17 mouse cellular contexts compared by ENCODE assay signal in the genomic region with DNA sequence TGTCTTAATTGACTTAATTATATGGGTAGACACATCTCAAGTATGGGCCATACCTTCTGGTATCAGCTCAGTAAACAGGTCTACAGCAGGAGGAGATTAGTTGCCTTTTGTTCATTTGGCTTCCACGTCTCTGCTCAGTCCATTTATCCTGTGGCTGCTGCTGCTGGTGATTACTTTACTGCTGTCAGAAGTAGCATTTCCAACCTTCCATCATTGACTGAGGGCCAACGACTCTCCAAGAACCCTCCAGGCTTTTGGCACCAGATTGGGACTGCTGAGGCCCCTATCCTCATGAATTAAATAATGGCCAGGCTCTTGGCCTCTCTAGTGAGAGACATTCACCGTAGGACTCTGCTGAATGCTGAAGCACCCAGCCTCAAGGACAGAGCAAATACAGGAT.
DNase-seq lines count a peak whose midpoint lies in the region; ATAC-seq and TF ChIP-seq lines count a peak whose summit lies in the region.
"Had no signal": no experiment of that assay in that cellular context is flagged by ENCODE, and none has a peak within 500 bp of the region (broad histone marks: within the 10 kb centered on the region; RNA-seq: fewer than 3 reads in every experiment).

No protein-coding gene starts in this region.

- intact Hi-C loops in left cerebral cortex, postnatal 4 days (cut with DNase I): no loop called here

- H3K9me3 ChIP-seq in forebrain, postnatal 0 days (ENCODE audit: low read length): no peaks in the 10 kb centered on the region
- no peaks in the 10 kb centered on the region for H3K9me3 ChIP-seq in hindbrain, embryonic 13.5 days
- no peaks in the 10 kb centered on the region for H3K9me3 ChIP-seq in midbrain, embryonic 15.5 days
- H3K9me3 ChIP-seq: heart, embryonic 10.5 days had no signal

- no peak for TF ChIP-seq CTCF in forebrain, postnatal 0 days (IDR thresholded peaks at IDR 0.05; ENCODE audit: low read depth)

- DNase-seq in left cerebral cortex, postnatal 4 days: peak; percentile 82
- DNase-seq in left cerebral cortex, adult 11 months (ENCODE audit: low spot score): no peak
- peak; percentile 17 for DNase-seq in forebrain, postnatal 0 days
- DNase-seq in testis, postnatal 10 days (ENCODE audit: low spot score): no peak
- DNase-seq in kidney, postnatal 4 days: no peak
- DNase-seq: adrenal gland, adult 2 months; embryo, embryonic 11 days; kidney, adult 2 months; kidney, postnatal 14 days; liver, postnatal 0 days; lung, postnatal 14 days; right cerebral cortex, postnatal 4 days had no signal

- H3K4me1 ChIP-seq in forebrain, postnatal 0 days (ENCODE audit: insufficient read depth): no peaks in the 10 kb centered on the region
- H3K4me1 ChIP-seq in hindbrain, embryonic 13.5 days (replicated peaks): no peaks in the 10 kb centered on the region
- no peaks in the 10 kb centered on the region for H3K4me1 ChIP-seq in midbrain, embryonic 15.5 days
- H3K4me1 ChIP-seq: heart, embryonic 10.5 days; megakaryocyte, embryonic 14.5 days had no signal

- H3K4me2 ChIP-seq in forebrain, postnatal 0 days (ENCODE audit: low read depth): no peak overlapping the region
- no peak overlapping the region for H3K4me2 ChIP-seq in hindbrain, embryonic 13.5 days
- no peak overlapping the region for H3K4me2 ChIP-seq in midbrain, embryonic 15.5 days

- no peak overlapping the region for H3K9ac ChIP-seq in forebrain, postnatal 0 days
- no peak overlapping the region for H3K9ac ChIP-seq in hindbrain, embryonic 13.5 days
- H3K9ac ChIP-seq in midbrain, embryonic 15.5 days: no peak overlapping the region
- H3K9ac ChIP-seq: liver, postnatal 0 days had no signal

- 23% methylated on average over 3 of the region's 3 CpGs for whole genome bisulfite sequencing in forebrain, postnatal 0 days
- 47% methylated on average over 3 of the region's 3 CpGs for WGBS in hindbrain, embryonic 13.5 days
- 31% methylated on average over 3 of the region's 3 CpGs for WGBS in midbrain, embryonic 15.5 days

- H3K36me3 ChIP-seq in forebrain, postnatal 0 days (ENCODE audit: insufficient read depth): no peaks in the 10 kb centered on the region
- no peaks in the 10 kb centered on the region for H3K36me3 ChIP-seq in hindbrain, embryonic 13.5 days
- H3K36me3 ChIP-seq in midbrain, embryonic 15.5 days (replicated peaks): no peaks in the 10 kb centered on the region
- H3K36me3 ChIP-seq: heart, embryonic 10.5 days had no signal

- no peak for ATAC-seq in forebrain, postnatal 0 days
- ATAC-seq in hindbrain, embryonic 13.5 days (ENCODE audit: low FRiP score): peak; percentile 68; the same call in 1 of the 2 replicates
- ATAC-seq in midbrain, embryonic 15.5 days (replicated peaks): peak; percentile 54
- ATAC-seq: liver, postnatal 0 days had no signal

- H3K27me3 ChIP-seq in forebrain, postnatal 0 days (ENCODE audit: insufficient read depth, low read length): no peaks in the 10 kb centered on the region
- H3K27me3 ChIP-seq in hindbrain, embryonic 13.5 days: 0 out of 2 replicates have a peak, but pooled peaks cover 6% of the 10 kb centered on the region
- H3K27me3 ChIP-seq in midbrain, embryonic 15.5 days (replicated peaks): no peaks in the 10 kb centered on the region
- H3K27me3 ChIP-seq: megakaryocyte, embryonic 14.5 days had no signal

- no peak overlapping the region for H3K4me3 ChIP-seq in forebrain, postnatal 0 days (ENCODE audit: low read depth, low read length)
- no peak overlapping the region for H3K4me3 ChIP-seq in hindbrain, embryonic 13.5 days
- no peak overlapping the region for H3K4me3 ChIP-seq in midbrain, embryonic 15.5 days
- H3K4me3 ChIP-seq: heart, embryonic 10.5 days; megakaryocyte, embryonic 14.5 days; myocyte had no signal

- H3K27ac ChIP-seq in forebrain, postnatal 0 days (ENCODE audit: low read depth, low read length): no peak overlapping the region
- H3K27ac ChIP-seq in hindbrain, embryonic 13.5 days: no peak overlapping the region
- H3K27ac ChIP-seq in midbrain, embryonic 15.5 days: no peak overlapping the region
- H3K27ac ChIP-seq: heart, embryonic 10.5 days had no signal

Comparison
In these comparisons a context has a peak if more than half of its experiments do, and no peak if none do; other contexts are left out.
1. DNase-seq: peak in left cerebral cortex, postnatal 4 days (single experiment) and forebrain, postnatal 0 days (single experiment); none in left cerebral cortex, adult 11 months (single experiment), testis, postnatal 10 days (single experiment) and kidney, postnatal 4 days (0 of 2).